Mouse (Mus musculus) CH12.LX (cell line): ENCODE results near the gene Cdk5rap3. TPM values are rescaled to one million over a fixed set of nuclear protein-coding genes. Genes with fewer than 3 reads are reported as not detected.

Experiments
- DNase-seq: peaks from one replicate; pipeline ENCODE4 v3.0.0-alpha.2; 2013; ENCODE audit errors: extremely low read depth
- H3K27ac ChIP-seq: 2 replicates; pipeline ENCODE4 v1.5.1; 2012; ENCODE audit warnings: low read depth, mild to moderate bottlenecking, control low read depth, moderate library complexity; ENCODE audit not compliant: insufficient read depth
- H3K27me3 ChIP-seq: replicated peaks from 2 replicates; pipeline ENCODE3; 2012; ENCODE audit warnings: inconsistent platforms
- H3K36me3 ChIP-seq, 2 experiments: replicated peaks in 1 of 2; 2 replicates each; pipeline versions ENCODE3 to v1.6.1; 2012; ENCODE audit warnings: inconsistent platforms in 1 of 2, low read length in 1 of 2, mild to moderate bottlenecking in 1 of 2, mixed read lengths in 1 of 2, moderate library complexity in 1 of 2; ENCODE audit not compliant: control insufficient read depth in 1 of 2, insufficient read depth in 1 of 2
- H3K4me1 ChIP-seq, 2 experiments: 2 replicates each; pipeline ENCODE4 v1.6.1; 2012; ENCODE audit warnings: inconsistent platforms in 1 of 2, moderate library complexity in 1 of 2; ENCODE audit not compliant: insufficient read depth in 2 of 2, control insufficient read depth in 1 of 2
- H3K4me2 ChIP-seq: 2 replicates; pipeline ENCODE4 v1.6.1; 2012; ENCODE audit warnings: low read depth, mild to moderate bottlenecking, control low read depth; ENCODE audit not compliant: poor library complexity, insufficient read depth, severe bottlenecking
- H3K4me3 ChIP-seq, 3 experiments: fragments of 150-350 bp in 1 of 3; sonication (generic) in 1 of 3; replicated peaks in 1 of 3; 2 replicates each; pipeline versions ENCODE3 to v1.5.1; 2011 to 2012; ENCODE audit warnings: low read depth in 2 of 3, low read length in 2 of 3, mild to moderate bottlenecking in 2 of 3, moderate library complexity in 2 of 3, control low read depth in 1 of 3, improper control_type of control experiment in 1 of 3, inconsistent platforms in 1 of 3, mixed read lengths in 1 of 3; ENCODE audit not compliant: poor library complexity in 1 of 3
- H3K79me2 ChIP-seq: replicated peaks from 2 replicates; pipeline ENCODE4 v1.6.1; 2012; ENCODE audit warnings: mild to moderate bottlenecking, moderate library complexity; ENCODE audit not compliant: control insufficient read depth, poor library complexity, insufficient read depth, severe bottlenecking; ENCODE audit errors: extremely low read depth
- H3K9ac ChIP-seq: 2 replicates; pipeline ENCODE4 v1.6.1; 2012; ENCODE audit warnings: low read depth, mild to moderate bottlenecking, control low read depth, moderate library complexity; ENCODE audit not compliant: insufficient read depth
- H3K9me3 ChIP-seq: replicated peaks from 2 replicates; pipeline ENCODE3; 2012; ENCODE audit warnings: low read length, inconsistent platforms, mixed read lengths
- BHLHE40 ChIP-seq: IDR thresholded peaks from 2 replicates; pipeline ENCODE4 v1.6.1; 2011; ENCODE audit warnings: mild to moderate bottlenecking, low read depth, low read length, improper control_type of control experiment
- CHD2 ChIP-seq: IDR thresholded peaks from 2 replicates; pipeline ENCODE4 v1.6.1; 2011; ENCODE audit warnings: low read length, improper control_type of control experiment
- E2F4 ChIP-seq: IDR thresholded peaks from 2 replicates; pipeline ENCODE4 v1.6.1; 2011; ENCODE audit warnings: low read depth, low read length, improper control_type of control experiment; ENCODE audit not compliant: insufficient replicate concordance
- ELF1 ChIP-seq: IDR thresholded peaks from 2 replicates; pipeline ENCODE4 v1.6.1; 2014; ENCODE audit warnings: low read depth, mild to moderate bottlenecking, inconsistent platforms, low read length, improper control_type of control experiment
- EP300 ChIP-seq: IDR thresholded peaks from 2 replicates; pipeline ENCODE4 v1.6.1; 2011; ENCODE audit warnings: low read length, improper control_type of control experiment
- HCFC1 ChIP-seq: IDR thresholded peaks from 2 replicates; pipeline ENCODE4 v1.6.1; 2012; ENCODE audit warnings: low read depth, mild to moderate bottlenecking, inconsistent platforms, low read length, improper control_type of control experiment
- JUN ChIP-seq: IDR thresholded peaks from 2 replicates; pipeline ENCODE4 v1.6.1; 2011; ENCODE audit warnings: low read depth, mild to moderate bottlenecking, low read length, improper control_type of control experiment, moderate library complexity; ENCODE audit not compliant: insufficient read depth
- JUND ChIP-seq: conservative IDR thresholded peaks from 2 replicates; pipeline ENCODE4 v1.6.1; 2011; ENCODE audit warnings: low read depth, low read length, improper control_type of control experiment
- KAT2A ChIP-seq: IDR thresholded peaks from 2 replicates; pipeline ENCODE4 v1.6.1; 2012; ENCODE audit warnings: low read length, improper control_type of control experiment, inconsistent platforms; ENCODE audit not compliant: insufficient replicate concordance
- MAFK ChIP-seq: IDR thresholded peaks from 2 replicates; pipeline ENCODE4 v1.6.1; 2011; ENCODE audit warnings: low read length, improper control_type of control experiment; ENCODE audit not compliant: insufficient replicate concordance
- MAZ ChIP-seq: IDR thresholded peaks from 2 replicates; pipeline ENCODE4 v1.6.1; 2012; ENCODE audit warnings: low read depth, mild to moderate bottlenecking, inconsistent platforms, low read length, improper control_type of control experiment, moderate library complexity
- MEF2A ChIP-seq: IDR thresholded peaks from 2 replicates; pipeline ENCODE4 v1.6.1; 2014; ENCODE audit warnings: low read depth, mild to moderate bottlenecking, inconsistent platforms, low read length, improper control_type of control experiment, borderline replicate concordance
- MXI1 ChIP-seq: IDR thresholded peaks from 2 replicates; pipeline ENCODE4 v1.6.1; 2011; ENCODE audit warnings: mild to moderate bottlenecking, low read depth, low read length, improper control_type of control experiment
- NRF1 ChIP-seq: IDR thresholded peaks from 2 replicates; pipeline ENCODE4 v1.6.1; 2014; ENCODE audit warnings: low read depth, mild to moderate bottlenecking, inconsistent platforms, low read length, improper control_type of control experiment, moderate library complexity
- POLR2AphosphoS2 ChIP-seq: IDR thresholded peaks from 2 replicates; pipeline ENCODE4 v1.6.1; 2011; ENCODE audit warnings: low read depth, low read length, improper control_type of control experiment
- RCOR1 ChIP-seq: conservative IDR thresholded peaks from 2 replicates; pipeline ENCODE4 v1.6.1; 2012; ENCODE audit warnings: low read depth, mild to moderate bottlenecking, inconsistent platforms, low read length, improper control_type of control experiment
- SMC3 ChIP-seq: IDR thresholded peaks from 2 replicates; pipeline ENCODE4 v1.6.1; 2011; ENCODE audit warnings: low read depth, low read length, improper control_type of control experiment
- TBP ChIP-seq: conservative IDR thresholded peaks from 2 replicates; pipeline ENCODE4 v1.6.1; 2011; ENCODE audit warnings: low read depth, low read length, improper control_type of control experiment
- USF1 ChIP-seq: IDR thresholded peaks from 2 replicates; pipeline ENCODE4 v1.6.1; 2014; ENCODE audit warnings: low read depth, mild to moderate bottlenecking, inconsistent platforms, low read length, improper control_type of control experiment
- USF2 ChIP-seq: conservative IDR thresholded peaks from 2 replicates; pipeline ENCODE4 v1.6.1; 2011; ENCODE audit warnings: low read depth, low read length, improper control_type of control experiment
- dilution Hi-C: fragments of 300-500 bp; cut with MboI; formaldehyde crosslinking; loops from 2 replicates; pipeline ENCODE4 v1.14.3; 2020; ENCODE audit warnings: low sequenced_read_pairs; ENCODE audit not compliant: extremely low pct_unique_long_range_greater_than_20kb, extremely low pct_ligation_motif_present
- in situ Hi-C: fragments of 300-500 bp; cut with MboI; formaldehyde crosslinking; loops from 3 replicates; pipeline ENCODE4 v1.14.3; 2019; ENCODE audit warnings: low sequenced_read_pairs, low pct_ligation_motif_present, low pct_unique_long_range_greater_than_20kb, mixed read lengths
- polyA plus RNA-seq: library from polyadenylated mRNA; unstranded; fragments of >175 nt; gene quantifications from 2 replicates; pipeline ENCODE4 v1.2.1, GENCODE M21; 2012; ENCODE audit warnings: low read depth; ENCODE audit not compliant: insufficient read length
- total RNA-seq, 2 experiments: library from RNA; depleted of rRNA; stranded (reverse); fragments of 300-350 nt in 1 of 2; fragments of >200 nt in 1 of 2; gene quantifications; 2 replicates each; pipeline ENCODE4 v1.2.3; 2012 to 2014

Cdk5rap3 gene
- total and polyA plus RNA-seq, 3 experiments: 61.6 to 112 (median 70.3) TPM

DNA sequence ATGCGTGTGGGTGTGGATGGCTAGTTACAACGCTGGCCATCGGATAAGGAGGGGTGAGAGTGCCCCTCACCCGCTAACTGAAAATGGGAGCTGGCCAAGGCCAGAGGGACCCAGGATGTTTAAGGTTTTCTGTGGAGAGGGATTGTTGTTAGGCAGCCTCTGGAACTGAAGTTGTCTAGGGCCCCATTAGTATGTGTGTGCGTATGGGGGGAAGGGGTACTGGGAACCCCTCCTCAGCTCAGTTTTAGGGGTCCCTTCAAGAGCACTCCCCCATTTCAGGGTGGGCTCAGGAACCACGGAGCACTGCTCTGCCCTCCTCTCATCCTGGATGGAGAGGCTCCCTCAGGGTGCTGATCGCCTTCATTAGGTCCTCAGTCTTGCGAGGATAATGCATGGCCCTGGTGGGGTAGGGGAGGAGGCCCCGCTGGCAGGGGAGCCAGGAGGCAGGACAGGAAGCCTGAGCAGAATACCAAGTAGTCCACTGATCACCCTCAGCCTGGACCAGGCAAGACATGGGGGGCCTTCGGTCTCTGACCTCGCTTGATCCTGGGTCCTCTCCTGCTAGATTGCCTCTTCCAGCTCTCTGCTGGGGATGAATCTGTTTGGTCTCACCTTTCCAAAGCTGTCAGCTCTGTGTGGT is 23.0 kb downstream of the Cdk5rap3 start:
- H3K27ac ChIP-seq: no peak overlapping the region
- H3K27me3 ChIP-seq: peaks cover 48% of the 10 kb centered on the region
- in situ Hi-C loops (no loop called here), dilution Hi-C loops (no loop called here)
- H3K4me2 ChIP-seq: no peak overlapping the region
- H3K9me3 ChIP-seq: peaks cover 3% of the 10 kb centered on the region
- no peak for DNase-seq
- no peak overlapping the region for H3K9ac ChIP-seq
- H3K4me1 ChIP-seq: no peaks in the 10 kb centered on the region
- no peaks in the 10 kb centered on the region for H3K36me3 ChIP-seq
- no peaks in the 10 kb centered on the region for H3K79me2 ChIP-seq
- H3K4me3 ChIP-seq: no peak overlapping the region
- TF ChIP-seq POLR2AphosphoS2: no peak
- TF ChIP-seq RCOR1: no peak
- no peak for TF ChIP-seq SMC3
- no peak for TF ChIP-seq CHD2
- TF ChIP-seq EP300: no peak
- TF ChIP-seq NRF1: no peak
- TF ChIP-seq USF1: no peak
- no peak for TF ChIP-seq HCFC1
- TF ChIP-seq JUN: no peak
- no peak for TF ChIP-seq ELF1
- no peak for TF ChIP-seq USF2
- TF ChIP-seq MAFK: no peak

DNA sequence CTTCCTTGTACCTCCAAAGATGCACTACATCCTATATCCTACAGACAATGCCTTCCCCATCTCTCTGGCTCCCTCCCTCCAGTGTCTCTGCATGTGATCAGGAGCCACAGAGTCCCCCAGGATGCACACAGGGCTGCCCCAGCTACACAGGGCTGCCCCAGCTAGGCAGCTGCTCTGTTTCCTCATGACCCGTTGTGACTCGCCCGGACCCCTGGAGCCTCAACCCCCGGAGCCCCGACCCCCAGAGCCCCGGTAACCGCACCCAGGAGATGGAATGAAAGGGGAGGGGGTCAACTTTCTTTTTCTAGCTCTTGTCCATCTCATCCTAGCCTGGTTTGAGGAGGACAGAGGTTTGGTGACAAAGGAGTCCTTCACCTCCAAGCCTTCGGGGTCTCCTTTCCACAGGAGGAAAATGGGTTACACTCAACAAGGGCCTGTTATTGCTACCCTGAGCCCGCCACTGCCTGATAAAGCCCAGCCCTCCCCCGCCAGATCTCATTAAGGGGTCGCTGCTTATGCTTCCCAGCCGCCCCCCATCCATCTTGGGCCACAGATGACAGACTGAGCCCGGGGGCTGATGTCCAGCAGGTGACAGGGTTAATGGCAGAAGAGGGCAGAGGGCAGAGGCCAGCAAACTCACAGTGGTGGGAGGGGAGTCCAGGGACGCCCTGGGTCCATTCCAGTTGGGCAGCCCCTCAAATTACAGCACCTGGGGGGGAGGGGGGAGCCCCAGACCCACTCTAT is 24.3 kb downstream of the Cdk5rap3 start:
- Histone ChIP-seq H3K4me2 (no peak overlapping the region), H3K79me2 (no peaks in the 10 kb centered on the region), H3K36me3 (no peaks in the 10 kb centered on the region), H3K4me3 (no peak overlapping the region), H3K9ac (no peak overlapping the region), H3K27ac (no peak overlapping the region), H3K9me3 (peaks cover 3% of the 10 kb centered on the region), H3K27me3 (peaks cover 54% of the 10 kb centered on the region), H3K4me1 (no peaks in the 10 kb centered on the region)
- DNase-seq: no peak
- in situ Hi-C loops (no loop called here), dilution Hi-C loops (no loop called here)
- no peak for TF ChIP-seq ELF1
- no peak for TF ChIP-seq MAZ
- TF ChIP-seq USF2: no peak
- TF ChIP-seq MXI1: no peak
- TF ChIP-seq BHLHE40: no peak
- no peak for TF ChIP-seq CHD2
- no peak for TF ChIP-seq E2F4
- no peak for TF ChIP-seq KAT2A
- TF ChIP-seq JUND: no peak
- TF ChIP-seq HCFC1: no peak
- TF ChIP-seq TBP: no peak
- no peak for TF ChIP-seq RCOR1
- TF ChIP-seq MEF2A: no peak
- no peak for TF ChIP-seq POLR2AphosphoS2
